Mouse (Mus musculus): ENCODE results near the gene Spg7.
"Not testable (repeated sequence)": the region's sequence is repeated elsewhere in the genome, so short reads cannot be mapped to it uniquely, and the experiment has no call there.

The Spg7 gene

GRCm38 (mm10) chr8:123041774-123042105 lies 21.0 kb upstream of the Spg7 start:
- DNase-seq: no peak

GRCm38 (mm10) chr8:123042158-123042973 lies 20.4 kb upstream of the Spg7 start, which contains the start of gene Ankrd11:
Gene Ankrd11, minus strand, starts transcription at chr8:123042277.
- peak; percentile 100 for DNase-seq

- DNase-seq: no peak
Observed at GRCm38 (mm10) chr8:123042974-123043625, 19.6 kb upstream of the Spg7 start.

- no peak for DNase-seq
Observed at GRCm38 (mm10) chr8:123043941-123044340, 18.8 kb upstream of the Spg7 start.

- DNase-seq: not testable (repeated sequence)
Observed at GRCm38 (mm10) chr8:123044743-123045425, 17.9 kb upstream of the Spg7 start.

- no peak for DNase-seq
Observed at GRCm38 (mm10) chr8:123046706-123047105, 16.0 kb upstream of the Spg7 start.

- no peak for DNase-seq
Observed at GRCm38 (mm10) chr8:123047827-123048226, 14.9 kb upstream of the Spg7 start.

- DNase-seq: no peak
Observed at GRCm38 (mm10) chr8:123048402-123048801, 14.3 kb upstream of the Spg7 start.

- no peak for DNase-seq
Observed at GRCm38 (mm10) chr8:123051458-123051857, 11.3 kb upstream of the Spg7 start.

GRCm38 (mm10) chr8:123064072-123064471 lies 1.3 kb downstream of the Spg7 start:
- DNase-seq: no peak

- no peak for DNase-seq
Observed at GRCm38 (mm10) chr8:123064809-123065213, 2.1 kb downstream of the Spg7 start.

- DNase-seq: peak; percentile 92
Observed at GRCm38 (mm10) chr8:123065214-123066100, 2.7 kb downstream of the Spg7 start.

- DNase-seq: peak; percentile 31
Observed at GRCm38 (mm10) chr8:123066101-123066683, 3.5 kb downstream of the Spg7 start.

- DNase-seq: no peak
Observed at GRCm38 (mm10) chr8:123071176-123071575, 8.4 kb downstream of the Spg7 start.

- DNase-seq: no peak
Observed at GRCm38 (mm10) chr8:123077213-123077612, 14.5 kb downstream of the Spg7 start.

- no peak for DNase-seq
Observed at GRCm38 (mm10) chr8:123082993-123083392, 20.3 kb downstream of the Spg7 start.

- DNase-seq: no peak
Observed at GRCm38 (mm10) chr8:123083610-123084009, 20.9 kb downstream of the Spg7 start.

GRCm38 (mm10) chr8:123087289-123087688 lies 24.5 kb downstream of the Spg7 start:
- DNase-seq: no peak

- DNase-seq: no peak
Observed at GRCm38 (mm10) chr8:123097216-123097615, 34.5 kb downstream of the Spg7 start.

- no peak for DNase-seq
Observed at GRCm38 (mm10) chr8:123097786-123098584, 35.2 kb downstream of the Spg7 start.

- no peak for DNase-seq
Observed at GRCm38 (mm10) chr8:123100288-123100687, 37.5 kb downstream of the Spg7 start.
